Mouse (Mus musculus) limb, embryonic 12.5 days (tissue): ENCODE data around the gene Gucy2d. TPM values are rescaled to one million over a fixed set of nuclear protein-coding genes. Genes with fewer than 3 reads are reported as not detected.

Source experiments
- ATAC-seq: fragments of 200-750 bp; cut with Nextera tagmentation; 2 replicates; pipeline ENCODE4 v1.8.0; 2017; ENCODE audit warnings: low read depth, moderate TSS enrichment; ENCODE audit not compliant: insufficient number of reproducible peaks, insufficient read depth, low FRiP score, low TSS enrichment
- H3K27ac ChIP-seq: fragments of 300-500 bp; sonication (generic); 2 replicates; pipeline ENCODE4 v1.5.1; 2016; ENCODE audit warnings: mild to moderate bottlenecking, moderate library complexity
- H3K27me3 ChIP-seq: fragments of 300-500 bp; sonication (generic); 2 replicates; pipeline ENCODE4 v1.6.1; 2016; ENCODE audit warnings: mild to moderate bottlenecking, moderate library complexity
- H3K36me3 ChIP-seq: fragments of 300-500 bp; sonication (generic); 2 replicates; pipeline ENCODE4 v1.6.1; 2016; ENCODE audit warnings: mild to moderate bottlenecking, moderate library complexity
- H3K4me1 ChIP-seq: fragments of 300-500 bp; sonication (generic); replicated peaks from 2 replicates; pipeline ENCODE4 v1.6.1; 2016
- H3K4me2 ChIP-seq: fragments of 300-500 bp; sonication (generic); 2 replicates; pipeline ENCODE4 v1.6.1; 2016; ENCODE audit warnings: mild to moderate bottlenecking, moderate library complexity
- H3K4me3 ChIP-seq: fragments of 300-500 bp; sonication (generic); replicated peaks from 2 replicates; pipeline ENCODE4 v1.5.1; 2016; ENCODE audit warnings: mild to moderate bottlenecking
- H3K9ac ChIP-seq: fragments of 300-500 bp; sonication (generic); replicated peaks from 2 replicates; pipeline ENCODE4 v1.6.1; 2016; ENCODE audit warnings: mild to moderate bottlenecking, moderate library complexity
- H3K9me3 ChIP-seq: fragments of 300-500 bp; sonication (generic); 2 replicates; pipeline ENCODE4 v1.6.1; 2016; ENCODE audit warnings: mild to moderate bottlenecking, moderate library complexity
- WGBS: fragments of 180-500 bp; shearing (Covaris S2); methylation state at CpG from one replicate; pipeline ENCODE4 v1.1.7; 2016; 5-methylcytosine and 5-hydroxymethylcytosine counted together
- polyA plus RNA-seq: library from polyadenylated mRNA; unstranded; fragments of >200 nt; fragmentation: Nextera tagmentation; extraction: Ambion mirVana; gene quantifications from 2 replicates; pipeline ENCODE4 v1.2.1, GENCODE M21; 2016

Gucy2d gene
- polyA plus RNA-seq, 1 experiment from 2014 or later = 0.08 TPM

- no peak for ATAC-seq
- Histone ChIP-seq H3K4me2 (no peak overlapping the region), H3K4me1 (peaks cover 20% of the 10 kb centered on the region), H3K27me3 (peaks cover 15% of the 10 kb centered on the region), H3K4me3 (no peak overlapping the region), H3K9ac (no peak overlapping the region), H3K27ac (no peak overlapping the region), H3K9me3 (no peaks in the 10 kb centered on the region), H3K36me3 (no peaks in the 10 kb centered on the region)
- 81% methylated on average over 8 of the region's 8 CpGs for WGBS
Observed at GRCm38 (mm10) chr7:98481861-98482260, 41.6 kb downstream of the Gucy2d start.

GRCm38 (mm10) chr7:98482551-98483267 is 42.5 kb downstream of the Gucy2d start:
- Histone ChIP-seq H3K27ac (no peak overlapping the region), H3K4me3 (no peak overlapping the region), H3K9ac (no peak overlapping the region), H3K36me3 (no peaks in the 10 kb centered on the region), H3K4me2 (no peak overlapping the region), H3K4me1 (peaks cover 21% of the 10 kb centered on the region), H3K9me3 (no peaks in the 10 kb centered on the region), H3K27me3 (peaks cover 20% of the 10 kb centered on the region)
- no peak for ATAC-seq
- 55% methylated on average over 12 of the region's 12 CpGs for WGBS

GRCm38 (mm10) chr7:98483268-98483607 is 43.0 kb downstream of the Gucy2d start:
- H3K27me3 ChIP-seq = peaks cover 24% of the 10 kb centered on the region
- H3K9ac ChIP-seq = no peak overlapping the region
- no peak overlapping the region for H3K4me2 ChIP-seq
- no peak overlapping the region for H3K27ac ChIP-seq
- ATAC-seq = no peak
- 31% methylated on average over 8 of the region's 8 CpGs for WGBS
- no peak overlapping the region for H3K4me3 ChIP-seq
- H3K4me1 ChIP-seq = peaks cover 21% of the 10 kb centered on the region
- H3K9me3 ChIP-seq = no peaks in the 10 kb centered on the region
- H3K36me3 ChIP-seq = no peaks in the 10 kb centered on the region

- H3K27me3 ChIP-seq = peaks cover 31% of the 10 kb centered on the region
- no peak overlapping the region for H3K9ac ChIP-seq
Observed at GRCm38 (mm10) chr7:98484878-98485277, 44.7 kb downstream of the Gucy2d start.

GRCm38 (mm10) chr7:98485508-98485907 is 45.3 kb downstream of the Gucy2d start:
- WGBS = 86% methylated on average over 4 of the region's 4 CpGs
- H3K9me3 ChIP-seq = no peaks in the 10 kb centered on the region
- no peak overlapping the region for H3K4me2 ChIP-seq
- H3K4me1 ChIP-seq = peaks cover 30% of the 10 kb centered on the region
- H3K27ac ChIP-seq = no peak overlapping the region
- H3K9ac ChIP-seq = no peak overlapping the region
- ATAC-seq = no peak
- no peak overlapping the region for H3K4me3 ChIP-seq
- H3K27me3 ChIP-seq = peaks cover 29% of the 10 kb centered on the region
- no peaks in the 10 kb centered on the region for H3K36me3 ChIP-seq

More at GRCm38 (mm10) chr7:98484878-98485277, 44.7 kb downstream of the Gucy2d start:
- no peak for ATAC-seq
- 87% methylated on average over 3 of the region's 3 CpGs for WGBS
- H3K9me3 ChIP-seq = no peaks in the 10 kb centered on the region
- no peak overlapping the region for H3K4me3 ChIP-seq
- H3K36me3 ChIP-seq = no peaks in the 10 kb centered on the region
- H3K4me2 ChIP-seq = no peak overlapping the region
- H3K4me1 ChIP-seq = peaks cover 30% of the 10 kb centered on the region
- no peak overlapping the region for H3K27ac ChIP-seq

GRCm38 (mm10) chr7:98486471-98486917 is 46.3 kb downstream of the Gucy2d start:
- no peak for ATAC-seq
- Histone ChIP-seq H3K4me2 (no peak overlapping the region), H3K27me3 (peaks cover 29% of the 10 kb centered on the region), H3K9ac (0 out of 2 replicates have a peak overlapping the region, but pooled peaks have one; percentile 4), H3K36me3 (no peaks in the 10 kb centered on the region), H3K4me3 (no peak overlapping the region), H3K27ac (no peak overlapping the region), H3K9me3 (no peaks in the 10 kb centered on the region), H3K4me1 (peaks cover 30% of the 10 kb centered on the region)
- 73% methylated on average over 7 of the region's 7 CpGs for WGBS

- peaks cover 29% of the 10 kb centered on the region for H3K27me3 ChIP-seq
- WGBS = 83% methylated on average over 11 of the region's 11 CpGs
Observed at GRCm38 (mm10) chr7:98487202-98487980, 47.2 kb downstream of the Gucy2d start.

GRCm38 (mm10) chr7:98488398-98489130 is 48.3 kb downstream of the Gucy2d start:
- Histone ChIP-seq H3K9me3 (no peaks in the 10 kb centered on the region), H3K36me3 (no peaks in the 10 kb centered on the region)

More at GRCm38 (mm10) chr7:98487202-98487980, 47.2 kb downstream of the Gucy2d start:
- Histone ChIP-seq H3K4me2 (no peak overlapping the region), H3K9me3 (no peaks in the 10 kb centered on the region), H3K4me3 (no peak overlapping the region), H3K9ac (no peak overlapping the region), H3K36me3 (no peaks in the 10 kb centered on the region), H3K4me1 (peaks cover 24% of the 10 kb centered on the region), H3K27ac (no peak overlapping the region)
- no peak for ATAC-seq

GRCm38 (mm10) chr7:98489131-98489530 is 48.9 kb downstream of the Gucy2d start, which contains the start of gene Lrrc32:
Gene Lrrc32, plus strand, starts transcription at chr7:98489283.
- no peak for ATAC-seq
- no peak within 1 kb of the TSS for H3K27ac ChIP-seq
- peaks cover 29% of the 10 kb centered on the region for H3K27me3 ChIP-seq

More at GRCm38 (mm10) chr7:98488398-98489130, 48.3 kb downstream of the Gucy2d start:
- ATAC-seq = no peak
- 87% methylated on average over 13 of the region's 13 CpGs for WGBS
- Histone ChIP-seq H3K27ac (no peak overlapping the region), H3K4me1 (peaks cover 19% of the 10 kb centered on the region), H3K4me3 (no peak overlapping the region), H3K27me3 (peaks cover 29% of the 10 kb centered on the region), H3K4me2 (no peak overlapping the region), H3K9ac (no peak overlapping the region)

GRCm38 (mm10) chr7:98489623-98490084 is 49.4 kb downstream of the Gucy2d start:
- whole genome bisulfite sequencing = under 1% methylated on average over 50 of the region's 50 CpGs
- Histone ChIP-seq H3K36me3 (no peaks in the 10 kb centered on the region), H3K9ac (peak overlapping the region; percentile 56), H3K27me3 (peaks cover 29% of the 10 kb centered on the region), H3K9me3 (no peaks in the 10 kb centered on the region), H3K4me2 (peak overlapping the region; percentile 79), H3K27ac (no peak overlapping the region), H3K4me1 (peaks cover 30% of the 10 kb centered on the region), H3K4me3 (peak overlapping the region; percentile 53)
- ATAC-seq = peak; percentile 70

More at GRCm38 (mm10) chr7:98489131-98489530, 48.9 kb downstream of the Gucy2d start, which contains the start of gene Lrrc32:
- peak within 1 kb of the TSS; percentile 56 for H3K9ac ChIP-seq
- no peaks in the 10 kb centered on the region for H3K36me3 ChIP-seq
- 50% methylated on average over 6 of the region's 6 CpGs for WGBS
- H3K4me2 ChIP-seq = peak within 1 kb of the TSS; percentile 79
- no peaks in the 10 kb centered on the region for H3K9me3 ChIP-seq
- peaks cover 25% of the 10 kb centered on the region for H3K4me1 ChIP-seq
- peak within 1 kb of the TSS; percentile 53 for H3K4me3 ChIP-seq
